Mouse (Mus musculus): ENCODE measurements at regions not wholly inside any gene's neighbourhood (a gene's known extent, or its start where the extent isn't known, plus 50 kb on each side); places are given as distances from the start of the nearest gene placed in this dataset.

DNA sequence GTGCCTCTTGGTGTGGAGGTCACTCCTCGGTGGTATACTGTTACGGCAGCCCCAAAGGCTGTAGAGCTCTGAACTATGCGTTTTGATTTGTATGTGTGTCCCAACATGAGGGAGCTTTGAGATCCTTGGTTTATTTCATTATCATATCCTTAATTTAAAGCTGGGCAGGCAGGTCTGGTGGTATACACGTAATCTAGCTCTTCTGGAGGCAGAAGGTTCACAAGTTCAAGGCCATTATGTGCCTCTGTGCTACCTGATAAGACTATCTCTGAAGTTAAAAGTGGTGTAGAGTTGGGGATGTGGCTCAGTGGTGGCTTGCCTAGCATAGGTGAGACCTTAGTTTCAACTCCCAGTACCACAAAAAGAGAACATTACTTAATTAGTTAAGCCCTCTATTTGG, 199.1 kb upstream of the Hmga2 start:
- TF ChIP-seq CTCF (IDR thresholded peaks at IDR 0.05; ENCODE audit: insufficient read depth, low read depth, low read length) (no peak), POLR2A (IDR thresholded peaks at IDR 0.05; ENCODE audit: insufficient read depth, low read depth, low read length) (no peak)

Data from olfactory bulb, adult 2 months (tissue).